Mouse (Mus musculus): ENCODE results near the gene Gpr3. TPM values are rescaled to one million over a fixed set of nuclear protein-coding genes. Genes with fewer than 3 reads are reported as not detected.

Gpr3 gene
- polyA plus RNA-seq, 1 experiment = 0.40 TPM

- Histone ChIP-seq H3K4me3 (no peak overlapping the region), H3K27me3 (ENCODE audit: control insufficient read depth, insufficient read depth, insufficient read length) (no peaks in the 10 kb centered on the region), H3K4me2 (ENCODE audit: low read depth) (no peak overlapping the region), H3ac (ENCODE audit: control insufficient read depth, insufficient read length) (no peak overlapping the region), H3K36me3 (ENCODE audit: control insufficient read depth, insufficient read depth) (peaks cover 7% of the 10 kb centered on the region), H3K79me2 (ENCODE audit: control insufficient read depth, insufficient read depth) (no peaks in the 10 kb centered on the region)
- TF ChIP-seq E2F4 (IDR thresholded peaks at IDR 0.05; ENCODE audit: insufficient read depth) (no peak), POLR2AphosphoS2 (IDR thresholded peaks at IDR 0.05; ENCODE audit: insufficient read length, low read depth) (peak; percentile 87), MYOG (IDR thresholded peaks at IDR 0.05; ENCODE audit: control insufficient read depth in 1 of 3, insufficient read depth in 1 of 3, insufficient read length in 2 of 3, low read depth in 2 of 3) (peak in 1 of 3 experiments; percentile 25), POLR2A (IDR thresholded peaks at IDR 0.05; ENCODE audit: insufficient read length, low read depth) (peak; percentile 35), MYOD1 (IDR thresholded peaks at IDR 0.05; ENCODE audit: control insufficient read depth in 1 of 3, insufficient read length in 2 of 3, low read depth in 2 of 3) (peak in 1 of 3 experiments; percentile 12)
These were observed 11.1 kb downstream of the Gpr3 start for GRCm38 (mm10) chr4:133201006-133201771.

DNA sequence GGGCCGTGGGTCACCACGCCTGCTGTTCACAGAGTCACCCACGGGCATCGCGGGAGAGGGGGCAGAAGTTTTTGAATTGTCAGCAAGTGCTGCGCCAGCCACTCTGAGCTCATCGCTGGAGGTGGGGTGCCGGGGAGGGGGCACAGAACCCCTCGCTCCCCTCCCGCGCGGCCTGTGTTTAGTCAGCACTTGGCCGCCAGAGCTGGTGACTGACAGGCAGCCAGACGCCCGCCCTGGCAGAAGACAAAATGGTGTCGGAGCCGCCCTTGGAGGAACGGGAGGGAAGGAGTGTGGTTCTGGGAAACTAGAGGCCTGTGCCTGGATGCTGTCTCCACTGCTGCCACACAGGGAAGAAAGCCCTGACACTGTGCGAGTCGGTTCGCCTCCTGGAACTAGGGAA is 12.0 kb downstream of the Gpr3 start:
- H3K4me3 ChIP-seq = no peak overlapping the region
- H3K4me2 ChIP-seq (ENCODE audit: low read depth) = no peak overlapping the region
- no peaks in the 10 kb centered on the region for H3K79me2 ChIP-seq (ENCODE audit: control insufficient read depth, insufficient read depth)
- TF ChIP-seq USF1 (IDR thresholded peaks at IDR 0.05; ENCODE audit: low read depth) (no peak), TCF3 (IDR thresholded peaks at IDR 0.05; ENCODE audit: insufficient read length, low read depth) (no peak), MAX (IDR thresholded peaks at IDR 0.05; ENCODE audit: low read depth) (no peak), E2F4 (IDR thresholded peaks at IDR 0.05; ENCODE audit: insufficient read depth) (no peak), REST (IDR thresholded peaks at IDR 0.05; ENCODE audit: insufficient read depth, insufficient read length) (no peak), SRF (IDR thresholded peaks at IDR 0.05; ENCODE audit: control insufficient read depth, insufficient read length, low read depth) (no peak), MYOD1 (IDR thresholded peaks at IDR 0.05; ENCODE audit: control insufficient read depth in 1 of 3, insufficient read length in 2 of 3, low read depth in 2 of 3) (no peak), MYOG (IDR thresholded peaks at IDR 0.05; ENCODE audit: control insufficient read depth in 1 of 3, insufficient read depth in 1 of 3, insufficient read length in 2 of 3, low read depth in 2 of 3) (no peak), TCF12 (IDR thresholded peaks at IDR 0.05; ENCODE audit: insufficient read depth, poor library complexity, severe bottlenecking) (no peak), CEBPB (IDR thresholded peaks at IDR 0.05; ENCODE audit: insufficient read depth, poor library complexity, severe bottlenecking) (no peak), POLR2AphosphoS2 (IDR thresholded peaks at IDR 0.05; ENCODE audit: insufficient read length, low read depth) (no peak), POLR2A (IDR thresholded peaks at IDR 0.05; ENCODE audit: insufficient read length, low read depth) (no peak)
- no peaks in the 10 kb centered on the region for H3K27me3 ChIP-seq (ENCODE audit: control insufficient read depth, insufficient read depth, insufficient read length)
- H3ac ChIP-seq (ENCODE audit: control insufficient read depth, insufficient read length) = no peak overlapping the region
- peaks cover 7% of the 10 kb centered on the region for H3K36me3 ChIP-seq (ENCODE audit: control insufficient read depth, insufficient read depth)

- H3K27me3 ChIP-seq (ENCODE audit: control insufficient read depth, insufficient read depth, insufficient read length) = no peaks in the 10 kb centered on the region
- no peak overlapping the region for H3K4me3 ChIP-seq
- no peak overlapping the region for H3K4me2 ChIP-seq (ENCODE audit: low read depth)
- no peak overlapping the region for H3ac ChIP-seq (ENCODE audit: control insufficient read depth, insufficient read length)
- peaks cover 7% of the 10 kb centered on the region for H3K36me3 ChIP-seq (ENCODE audit: control insufficient read depth, insufficient read depth)
- TF ChIP-seq POLR2A (IDR thresholded peaks at IDR 0.05; ENCODE audit: insufficient read length, low read depth) (peak; percentile 21), TCF12 (IDR thresholded peaks at IDR 0.05; ENCODE audit: insufficient read depth, poor library complexity, severe bottlenecking) (no peak), POLR2AphosphoS2 (IDR thresholded peaks at IDR 0.05; ENCODE audit: insufficient read length, low read depth) (peak; percentile 16)
- no peaks in the 10 kb centered on the region for H3K79me2 ChIP-seq (ENCODE audit: control insufficient read depth, insufficient read depth)
These were observed 12.6 kb downstream of the Gpr3 start for GRCm38 (mm10) chr4:133199743-133200142.

GRCm38 (mm10) chr4:133198337-133199180 is 13.8 kb downstream of the Gpr3 start:
- Histone ChIP-seq H3K4me3 (no peak overlapping the region), H3K4me2 (ENCODE audit: low read depth) (no peak overlapping the region), H3ac (ENCODE audit: control insufficient read depth, insufficient read length) (no peak overlapping the region), H3K27me3 (ENCODE audit: control insufficient read depth, insufficient read depth, insufficient read length) (no peaks in the 10 kb centered on the region), H3K79me2 (ENCODE audit: control insufficient read depth, insufficient read depth) (no peaks in the 10 kb centered on the region), H3K36me3 (ENCODE audit: control insufficient read depth, insufficient read depth) (peaks cover 14% of the 10 kb centered on the region)
- TF ChIP-seq MYOD1 (IDR thresholded peaks at IDR 0.05; ENCODE audit: control insufficient read depth in 1 of 3, insufficient read length in 2 of 3, low read depth in 2 of 3) = no peak
- TF ChIP-seq POLR2A (IDR thresholded peaks at IDR 0.05; ENCODE audit: insufficient read length, low read depth) = no peak
- TF ChIP-seq SRF (IDR thresholded peaks at IDR 0.05; ENCODE audit: control insufficient read depth, insufficient read length, low read depth) = no peak
- TF ChIP-seq USF1 (IDR thresholded peaks at IDR 0.05; ENCODE audit: low read depth) = no peak
- peak in 1 of 3 experiments; percentile 3 for TF ChIP-seq MYOG (IDR thresholded peaks at IDR 0.05; ENCODE audit: control insufficient read depth in 1 of 3, insufficient read depth in 1 of 3, insufficient read length in 2 of 3, low read depth in 2 of 3)
- TF ChIP-seq POLR2AphosphoS2 (IDR thresholded peaks at IDR 0.05; ENCODE audit: insufficient read length, low read depth) = no peak

- no peak overlapping the region for H3ac ChIP-seq (ENCODE audit: control insufficient read depth, insufficient read length)
- no peak overlapping the region for H3K4me3 ChIP-seq
- H3K36me3 ChIP-seq (ENCODE audit: control insufficient read depth, insufficient read depth) = peaks cover 21% of the 10 kb centered on the region
- TF ChIP-seq CEBPB (IDR thresholded peaks at IDR 0.05; ENCODE audit: insufficient read depth, poor library complexity, severe bottlenecking) = no peak
- no peak overlapping the region for H3K4me2 ChIP-seq (ENCODE audit: low read depth)
- H3K27me3 ChIP-seq (ENCODE audit: control insufficient read depth, insufficient read depth, insufficient read length) = no peaks in the 10 kb centered on the region
- no peaks in the 10 kb centered on the region for H3K79me2 ChIP-seq (ENCODE audit: control insufficient read depth, insufficient read depth)
These were observed 14.5 kb downstream of the Gpr3 start for GRCm38 (mm10) chr4:133197801-133198286.

Measured in myocyte (in vitro differentiated cells).